Mouse (Mus musculus) midbrain, embryonic 15.5 days (tissue): ENCODE results near the gene Tspan5. TPM values are rescaled to one million over a fixed set of nuclear protein-coding genes. Genes with fewer than 3 reads are reported as not detected.

ENCODE experiments used
- ATAC-seq: fragments of 200-750 bp; cut with Nextera tagmentation; replicated peaks from 2 replicates; pipeline ENCODE4 v1.8.0; 2017; ENCODE audit warnings: moderate TSS enrichment
- H3K27ac ChIP-seq: fragments of 300-500 bp; sonication (generic); 2 replicates; pipeline ENCODE4 v1.5.1; 2015; ENCODE audit warnings: mild to moderate bottlenecking, inconsistent platforms
- H3K27me3 ChIP-seq: fragments of 300-500 bp; sonication (generic); replicated peaks from 2 replicates; pipeline ENCODE4 v1.6.1; 2015; ENCODE audit warnings: inconsistent platforms
- H3K36me3 ChIP-seq: fragments of 300-500 bp; sonication (generic); replicated peaks from 2 replicates; pipeline ENCODE4 v1.6.1; 2015; ENCODE audit warnings: inconsistent platforms
- H3K4me1 ChIP-seq: fragments of 300-500 bp; sonication (generic); 2 replicates; pipeline ENCODE4 v1.6.1; 2015; ENCODE audit warnings: inconsistent platforms
- H3K4me2 ChIP-seq: fragments of 300-500 bp; sonication (generic); 2 replicates; pipeline ENCODE4 v1.6.1; 2015; ENCODE audit warnings: inconsistent platforms, mild to moderate bottlenecking, moderate library complexity
- H3K4me3 ChIP-seq: fragments of 300-500 bp; sonication (generic); 2 replicates; pipeline ENCODE4 v1.5.1; 2015; ENCODE audit warnings: mild to moderate bottlenecking, inconsistent platforms
- H3K9ac ChIP-seq: fragments of 300-500 bp; sonication (generic); 2 replicates; pipeline ENCODE4 v1.6.1; 2015; ENCODE audit warnings: mild to moderate bottlenecking, inconsistent platforms
- H3K9me3 ChIP-seq: fragments of 300-500 bp; sonication (generic); 2 replicates; pipeline ENCODE4 v1.6.1; 2016; ENCODE audit warnings: inconsistent platforms
- WGBS: fragments of 180-500 bp; shearing (Covaris S2); methylation state at CpG from one replicate; pipeline ENCODE4 v1.1.7; 2015; ENCODE audit warnings: mixed read lengths; 5-methylcytosine and 5-hydroxymethylcytosine counted together
- polyA plus RNA-seq: library from polyadenylated mRNA; unstranded; fragments of >200 nt; fragmentation: Nextera tagmentation; extraction: Ambion mirVana; gene quantifications from 2 replicates; pipeline ENCODE4 v1.2.1, GENCODE M21; 2015

Gene Tspan5
- polyA plus RNA-seq, 1 experiment from 2014 or later, result 105 TPM

DNA sequence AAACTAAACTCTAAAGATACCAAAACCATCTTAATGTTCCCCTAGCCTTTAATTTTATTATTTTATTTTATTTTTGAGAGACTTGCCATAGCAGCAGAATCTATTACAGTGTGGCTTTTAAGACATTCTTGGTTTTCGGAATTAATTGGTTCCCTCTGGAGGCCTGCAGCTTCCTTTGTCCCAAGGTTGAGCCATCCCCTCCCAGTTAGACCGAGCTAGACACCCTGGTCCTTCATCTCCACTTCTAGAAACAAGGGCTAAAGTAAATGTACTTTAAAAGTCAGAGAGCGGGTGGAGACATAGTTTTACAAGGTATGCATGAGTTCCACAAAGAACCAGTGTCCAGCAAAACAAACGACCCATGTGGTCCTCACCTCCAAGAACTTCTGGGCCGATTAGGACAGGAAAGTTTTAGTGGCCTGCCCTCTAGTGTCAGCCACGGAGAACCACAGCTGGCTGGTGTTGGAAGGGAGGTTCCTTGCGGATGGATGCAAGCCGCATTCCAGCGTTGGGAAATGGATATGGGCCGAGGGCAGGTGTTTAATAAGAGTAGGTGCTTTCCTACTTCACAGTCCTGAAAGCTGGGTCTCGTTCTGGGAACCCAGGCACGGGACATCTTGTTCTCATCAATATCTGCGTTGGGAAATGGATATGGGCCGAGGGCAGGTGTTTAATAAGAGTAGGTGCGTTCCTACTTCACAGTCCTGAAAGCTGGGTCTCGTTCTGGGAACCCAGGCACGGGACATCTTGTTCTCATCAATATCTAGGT is 164.3 kb downstream of the Tspan5 start:
- Histone ChIP-seq H3K4me3 (no peak overlapping the region), H3K9ac (no peak overlapping the region), H3K4me1 (no peaks in the 10 kb centered on the region), H3K27ac (no peak overlapping the region), H3K36me3 (no peaks in the 10 kb centered on the region; the same call in 1 of the 2 replicates), H3K9me3 (no peaks in the 10 kb centered on the region), H3K27me3 (no peaks in the 10 kb centered on the region), H3K4me2 (no peak overlapping the region)
- ATAC-seq, result peak; percentile 86
- WGBS, result 33% methylated on average over 17 of the region's 17 CpGs

DNA sequence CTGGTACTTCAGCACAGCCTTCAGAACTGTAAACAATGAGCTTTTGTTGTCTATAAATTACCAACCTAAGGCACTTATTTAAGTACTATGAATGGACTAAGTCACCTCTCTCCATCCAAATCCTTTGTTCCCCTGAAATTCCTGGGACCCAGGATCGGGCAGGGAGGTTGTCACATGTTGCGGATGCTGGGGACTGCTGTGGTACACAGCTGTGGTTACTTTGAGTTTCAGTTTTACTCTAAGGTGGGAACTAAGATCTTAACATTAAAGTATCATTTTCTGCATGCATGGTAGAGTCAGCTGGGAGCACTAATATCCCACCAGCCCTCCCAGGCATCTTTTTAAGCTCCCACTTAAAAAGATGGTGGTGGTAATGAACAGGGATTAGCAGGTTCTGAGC is 167.3 kb downstream of the Tspan5 start:
- WGBS, result 82% methylated on average over 2 of the region's 2 CpGs
- ATAC-seq, result no peak
- H3K27me3 ChIP-seq, result no peaks in the 10 kb centered on the region

GRCm38 (mm10) chr3:138912504-138912903 is 170.5 kb downstream of the Tspan5 start:
- Histone ChIP-seq H3K27ac (no peak overlapping the region), H3K27me3 (no peaks in the 10 kb centered on the region), H3K4me2 (no peak overlapping the region), H3K4me1 (no peaks in the 10 kb centered on the region), H3K9me3 (no peaks in the 10 kb centered on the region), H3K9ac (no peak overlapping the region), H3K4me3 (no peak overlapping the region), H3K36me3 (no peaks in the 10 kb centered on the region)
- ATAC-seq, result no peak
- 90% methylated on average over 8 of the region's 8 CpGs for WGBS

More for the DNA sequence above, 167.3 kb downstream of the Tspan5 start:
- no peak overlapping the region for H3K27ac ChIP-seq
- no peaks in the 10 kb centered on the region for H3K4me1 ChIP-seq
- no peak overlapping the region for H3K9ac ChIP-seq
- no peak overlapping the region for H3K4me3 ChIP-seq
- no peaks in the 10 kb centered on the region for H3K36me3 ChIP-seq
- H3K4me2 ChIP-seq, result no peak overlapping the region
- no peaks in the 10 kb centered on the region for H3K9me3 ChIP-seq

GRCm38 (mm10) chr3:138914626-138915288 is 172.8 kb downstream of the Tspan5 start:
- ATAC-seq, result no peak
- Histone ChIP-seq H3K9ac (no peak overlapping the region), H3K9me3 (no peaks in the 10 kb centered on the region), H3K4me2 (no peak overlapping the region), H3K27ac (no peak overlapping the region), H3K4me3 (no peak overlapping the region), H3K4me1 (no peaks in the 10 kb centered on the region), H3K36me3 (no peaks in the 10 kb centered on the region), H3K27me3 (no peaks in the 10 kb centered on the region)
- 61% methylated on average over 8 of the region's 8 CpGs for WGBS

DNA sequence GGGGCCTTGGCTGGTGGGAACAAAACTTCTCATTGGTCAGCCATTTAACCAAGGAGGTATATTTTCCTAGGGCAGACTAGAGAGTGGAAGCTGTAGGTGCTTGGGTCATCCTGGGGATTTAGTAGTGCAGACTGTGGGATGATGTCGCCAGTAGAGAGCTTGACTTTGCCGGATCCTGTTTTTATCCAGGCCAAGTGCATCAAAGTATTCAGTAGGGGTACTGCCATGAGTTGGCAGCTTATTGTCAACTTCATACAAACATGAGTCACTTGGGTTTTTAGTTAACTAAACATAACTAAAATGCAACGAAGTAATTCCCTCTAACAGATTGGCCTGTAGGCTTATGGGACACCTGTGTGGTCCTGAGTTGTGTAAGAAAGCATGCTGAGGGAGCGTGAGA is 174.6 kb downstream of the Tspan5 start:
- Histone ChIP-seq H3K9ac (no peak overlapping the region), H3K27me3 (no peaks in the 10 kb centered on the region), H3K4me3 (no peak overlapping the region), H3K36me3 (no peaks in the 10 kb centered on the region), H3K4me1 (no peaks in the 10 kb centered on the region), H3K4me2 (no peak overlapping the region), H3K27ac (no peak overlapping the region), H3K9me3 (no peaks in the 10 kb centered on the region)
- ATAC-seq, result no peak
- WGBS, result 94% methylated on average over 4 of the region's 4 CpGs

- no peak overlapping the region for H3K27ac ChIP-seq
- H3K4me2 ChIP-seq, result no peak overlapping the region
- H3K4me1 ChIP-seq, result no peaks in the 10 kb centered on the region
- H3K9me3 ChIP-seq, result no peaks in the 10 kb centered on the region
- WGBS, result 77% methylated on average over 4 of the region's 4 CpGs
- H3K27me3 ChIP-seq, result no peaks in the 10 kb centered on the region
- no peak overlapping the region for H3K4me3 ChIP-seq
- no peak overlapping the region for H3K9ac ChIP-seq
- H3K36me3 ChIP-seq, result no peaks in the 10 kb centered on the region
- no peak for ATAC-seq
These were observed 175.0 kb downstream of the Tspan5 start for GRCm38 (mm10) chr3:138917016-138917415.

- H3K9ac ChIP-seq, result no peak overlapping the region
- no peaks in the 10 kb centered on the region for H3K36me3 ChIP-seq
- no peak for ATAC-seq
- no peak overlapping the region for H3K4me2 ChIP-seq
- H3K27me3 ChIP-seq, result no peaks in the 10 kb centered on the region
- 94% methylated on average over 4 of the region's 4 CpGs for WGBS
- no peaks in the 10 kb centered on the region for H3K9me3 ChIP-seq
- H3K27ac ChIP-seq, result no peak overlapping the region
- H3K4me3 ChIP-seq, result no peak overlapping the region
- H3K4me1 ChIP-seq, result no peaks in the 10 kb centered on the region
These were observed 176.2 kb downstream of the Tspan5 start for GRCm38 (mm10) chr3:138918241-138918640.

GRCm38 (mm10) chr3:138926161-138926560 is 184.2 kb downstream of the Tspan5 start:
- Histone ChIP-seq H3K9ac (no peak overlapping the region), H3K27ac (no peak overlapping the region), H3K4me3 (no peak overlapping the region), H3K9me3 (no peaks in the 10 kb centered on the region), H3K4me1 (no peaks in the 10 kb centered on the region), H3K4me2 (no peak overlapping the region), H3K27me3 (no peaks in the 10 kb centered on the region), H3K36me3 (peaks cover 9% of the 10 kb centered on the region; the same call in 1 of the 2 replicates)
- no peak for ATAC-seq
- WGBS, result 81% methylated on average over 8 of the region's 8 CpGs

DNA sequence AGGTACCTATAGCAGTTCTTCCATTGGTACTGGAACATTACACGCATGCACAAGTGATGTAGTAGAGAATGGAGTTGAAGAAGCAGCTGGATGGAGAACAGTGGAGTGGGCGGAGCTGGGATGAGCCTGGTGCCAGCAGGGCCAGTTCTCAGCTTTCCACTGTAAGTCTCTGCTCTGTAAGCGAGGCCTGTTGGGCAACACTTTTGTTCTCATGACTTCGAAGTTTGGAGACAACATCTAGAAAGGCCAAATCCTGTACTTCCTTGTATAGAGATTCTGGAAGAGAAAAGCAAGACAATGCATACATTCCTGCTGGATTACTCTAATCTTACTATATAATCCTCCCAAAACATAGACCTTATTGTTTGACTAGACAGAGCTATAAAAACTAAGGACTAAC is 185.4 kb downstream of the Tspan5 start:
- no peak overlapping the region for H3K9ac ChIP-seq
- no peak overlapping the region for H3K4me3 ChIP-seq
- peaks cover 9% of the 10 kb centered on the region; the same call in 1 of the 2 replicates for H3K36me3 ChIP-seq
- H3K27ac ChIP-seq, result no peak overlapping the region
- no peak overlapping the region for H3K4me2 ChIP-seq
- ATAC-seq, result no peak
- 90% methylated on average over 4 of the region's 4 CpGs for WGBS
- H3K9me3 ChIP-seq, result no peaks in the 10 kb centered on the region
- H3K27me3 ChIP-seq, result no peaks in the 10 kb centered on the region
- no peaks in the 10 kb centered on the region for H3K4me1 ChIP-seq

- Histone ChIP-seq H3K4me1 (no peaks in the 10 kb centered on the region), H3K27ac (no peak overlapping the region), H3K27me3 (no peaks in the 10 kb centered on the region), H3K9me3 (no peaks in the 10 kb centered on the region), H3K4me2 (no peak overlapping the region), H3K36me3 (0 out of 2 replicates have a peak, but pooled peaks cover 11% of the 10 kb centered on the region), H3K4me3 (no peak overlapping the region), H3K9ac (no peak overlapping the region)
- 92% methylated on average over 8 of the region's 8 CpGs for WGBS
- ATAC-seq, result no peak
These were observed 194.8 kb downstream of the Tspan5 start for GRCm38 (mm10) chr3:138936780-138937179.

GRCm38 (mm10) chr3:138937241-138937640 is 195.2 kb downstream of the Tspan5 start:
- WGBS, result 96% methylated on average over 10 of the region's 10 CpGs
- H3K27me3 ChIP-seq, result no peaks in the 10 kb centered on the region
- H3K4me2 ChIP-seq, result no peak overlapping the region
- H3K4me3 ChIP-seq, result no peak overlapping the region
- no peak overlapping the region for H3K27ac ChIP-seq
- ATAC-seq, result no peak
- no peaks in the 10 kb centered on the region for H3K4me1 ChIP-seq
- no peak overlapping the region for H3K9ac ChIP-seq
- H3K36me3 ChIP-seq, result 0 out of 2 replicates have a peak, but pooled peaks cover 11% of the 10 kb centered on the region
- H3K9me3 ChIP-seq, result no peaks in the 10 kb centered on the region

DNA sequence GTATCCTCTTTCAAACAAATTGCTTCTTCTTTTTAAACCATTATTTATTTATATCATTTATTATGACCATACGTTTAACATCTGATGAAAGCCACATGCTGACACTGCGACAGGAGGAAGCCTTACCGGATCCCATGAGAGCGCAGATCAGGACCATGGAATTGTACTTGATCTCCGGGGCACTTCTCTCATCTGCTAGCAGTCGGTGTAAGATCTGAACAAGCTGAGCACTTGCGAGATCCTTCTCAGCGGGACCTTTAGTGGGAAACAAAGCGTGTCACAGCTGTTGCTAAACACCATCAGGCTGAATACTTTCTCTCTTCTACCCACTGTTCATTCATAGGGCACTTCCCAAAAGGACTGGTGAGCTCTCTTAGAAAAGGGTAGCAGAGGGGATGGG is 199.6 kb downstream of the Tspan5 start:
- WGBS, result 28% methylated on average over 9 of the region's 9 CpGs

More for the DNA sequence above, 199.6 kb downstream of the Tspan5 start:
- ATAC-seq, result no peak
- Histone ChIP-seq H3K27me3 (no peaks in the 10 kb centered on the region), H3K4me3 (no peak overlapping the region), H3K9ac (no peak overlapping the region), H3K4me2 (no peak overlapping the region), H3K9me3 (no peaks in the 10 kb centered on the region), H3K36me3 (peaks cover 14% of the 10 kb centered on the region; the same call in 1 of the 2 replicates), H3K4me1 (no peaks in the 10 kb centered on the region), H3K27ac (no peak overlapping the region)
